Mouse (Mus musculus) ES-E14 (cell line): ENCODE measurements around the gene Trip12. TPM values are rescaled to one million over a fixed set of nuclear protein-coding genes. Genes with fewer than 3 reads are reported as not detected.

ENCODE experiments used
- DNase-seq: peaks from one replicate; pipeline ENCODE4 v3.0.0-alpha.2; 2013; ENCODE audit warnings: low read depth, low spot score
- H3K27ac ChIP-seq: 2 replicates; pipeline ENCODE4 v1.5.1; 2012; ENCODE audit warnings: low read depth, mild to moderate bottlenecking, low read length, moderate library complexity, mixed read lengths; ENCODE audit not compliant: poor library complexity, insufficient read depth, severe bottlenecking
- H3K36me3 ChIP-seq: 2 replicates; pipeline ENCODE4 v1.6.1; 2012; ENCODE audit warnings: mild to moderate bottlenecking, low read length, moderate library complexity, mixed read lengths; ENCODE audit not compliant: control insufficient read depth, poor library complexity, insufficient read depth, severe bottlenecking
- H3K4me1 ChIP-seq, 2 experiments: fragments of 150-350 bp in 1 of 2; sonication (generic) in 1 of 2; 2 replicates each; pipeline ENCODE4 v1.6.1; 2012; ENCODE audit warnings: low read length in 2 of 2, mild to moderate bottlenecking in 1 of 2, mixed read lengths in 1 of 2; ENCODE audit not compliant: control insufficient read depth in 2 of 2, insufficient read depth in 2 of 2, poor library complexity in 1 of 2
- H3K4me3 ChIP-seq, 2 experiments: fragments of 150-350 bp in 1 of 2; sonication (generic) in 1 of 2; 2 replicates each; pipeline ENCODE4 v1.5.1; 2012; ENCODE audit warnings: low read length in 2 of 2, low read depth in 1 of 2, mild to moderate bottlenecking in 1 of 2, mixed read lengths in 1 of 2; ENCODE audit not compliant: insufficient read depth in 1 of 2, poor library complexity in 1 of 2, severe bottlenecking in 1 of 2
- H3K9ac ChIP-seq: 2 replicates; pipeline ENCODE4 v1.6.1; 2012; ENCODE audit warnings: low read depth, mild to moderate bottlenecking, low read length, mixed read lengths; ENCODE audit not compliant: poor library complexity, insufficient read depth, severe bottlenecking
- H3K9me3 ChIP-seq: fragments of 150-350 bp; sonication (generic); 2 replicates; pipeline ENCODE4 v1.6.1; 2012; ENCODE audit warnings: low read depth, mild to moderate bottlenecking, low read length; ENCODE audit not compliant: control insufficient read depth, insufficient read depth
- CHD2 ChIP-seq: IDR thresholded peaks from 2 replicates; pipeline ENCODE4 v1.6.1; 2014; ENCODE audit warnings: mild to moderate bottlenecking, low read depth, low read length, inconsistent platforms
- HCFC1 ChIP-seq: IDR thresholded peaks from 2 replicates; pipeline ENCODE4 v1.6.1; 2012; ENCODE audit warnings: low read length, inconsistent platforms, borderline replicate concordance; ENCODE audit not compliant: insufficient read depth
- MAFK ChIP-seq: IDR thresholded peaks from 2 replicates; pipeline ENCODE4 v1.6.1; 2014; ENCODE audit warnings: mild to moderate bottlenecking, low read depth, low read length, inconsistent platforms; ENCODE audit not compliant: insufficient read depth
- ZC3H11A ChIP-seq: IDR thresholded peaks from 2 replicates; pipeline ENCODE4 v1.6.1; 2012; ENCODE audit warnings: low read depth, mild to moderate bottlenecking, inconsistent platforms, low read length, borderline replicate concordance
- ZNF384 ChIP-seq: IDR thresholded peaks from 2 replicates; pipeline ENCODE4 v1.6.1; 2012; ENCODE audit warnings: low read depth, low read length, inconsistent platforms
- in situ Hi-C, 2 experiments: fragments of 600-800 bp; cut with MboI; formaldehyde crosslinking; loops; one replicate each; pipeline ENCODE4 v1.15.1; 2025; ENCODE audit warnings: low sequenced_read_pairs in 2 of 2, inconsistent platforms in 1 of 2; ENCODE audit not compliant: unreplicated experiment in 2 of 2
- total RNA-seq: library from RNA; depleted of rRNA; stranded (reverse); fragments of 300-350 nt; gene quantifications from 2 replicates; pipeline ENCODE4 v1.2.3, GENCODE M21; 2012

Trip12 gene
- total RNA-seq, 1 experiment: 425 TPM

DNA sequence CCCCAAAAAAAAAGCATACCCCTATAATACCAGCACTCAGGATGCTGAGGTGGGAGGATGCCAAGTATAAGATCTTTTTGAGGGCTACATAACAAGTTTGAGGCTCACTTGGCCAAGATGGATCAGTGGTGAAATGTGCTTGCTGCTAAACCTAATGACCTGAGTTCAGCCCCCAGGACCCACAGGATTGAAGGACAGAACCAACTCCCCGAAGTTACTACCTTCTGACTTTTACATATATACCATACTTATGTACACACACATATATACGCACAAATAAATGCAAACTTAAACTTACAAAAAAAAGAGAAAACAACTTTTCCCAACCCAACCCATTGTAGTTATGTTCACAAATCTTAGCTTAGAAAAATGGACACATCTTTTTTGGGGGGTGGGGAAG, 3.0 kb upstream of the Trip12 start:
- in situ Hi-C loops: no loop called here
- DNase-seq: no peak
- Histone ChIP-seq H3K4me1 (peaks cover 5 to 8% of the 10 kb centered on the region in 2 experiments), H3K9me3 (no peaks in the 10 kb centered on the region), H3K36me3 (peaks cover 2% of the 10 kb centered on the region; the same call in 1 of the 2 replicates), H3K27ac (no peak overlapping the region), H3K9ac (no peak overlapping the region), H3K4me3 (no peak overlapping the region)
- TF ChIP-seq ZNF384: no peak
- no peak for TF ChIP-seq ZC3H11A
- TF ChIP-seq MAFK: no peak
- no peak for TF ChIP-seq HCFC1
- TF ChIP-seq CHD2: no peak

GRCm38 (mm10) chr1:84841061-84841460, 745 bp upstream of the Trip12 start:
- Histone ChIP-seq H3K36me3 (no peaks in the 10 kb centered on the region), H3K9ac (no peak overlapping the region; the same call in 1 of the 2 replicates), H3K27ac (peak overlapping the region; percentile 100; the same call in 1 of the 2 replicates), H3K4me3 (peak overlapping the region in 1 of 2 experiments; percentile 71; a peak in 3 of 4 replicates), H3K9me3 (no peaks in the 10 kb centered on the region), H3K4me1 (peaks cover 1 to 2% of the 10 kb centered on the region in 2 experiments; a peak in 2 of 4 replicates)
- in situ Hi-C loops: no loop called here
- DNase-seq: no peak
- no peak for TF ChIP-seq ZC3H11A
- no peak for TF ChIP-seq ZNF384
- no peak for TF ChIP-seq MAFK
- no peak for TF ChIP-seq HCFC1
- no peak for TF ChIP-seq CHD2

GRCm38 (mm10) chr1:84839309-84840017, 853 bp downstream of the Trip12 start, which contains the start of gene Fbxo36:
Gene Fbxo36, plus strand, starts transcription at chr1:84839841.
- no peaks in the 10 kb centered on the region; the same call in 1 of the 2 replicates for H3K36me3 ChIP-seq
- TF ChIP-seq MAFK (no peak), ZC3H11A (no peak), ZNF384 (peak; percentile 75; the same call in 1 of the 2 replicates), CHD2 (peak; percentile 88)
- H3K9me3 ChIP-seq: no peaks in the 10 kb centered on the region
- H3K4me1 ChIP-seq: no peaks in the 10 kb centered on the region
- peak within 1 kb of the TSS; percentile 99 for H3K9ac ChIP-seq
- in situ Hi-C loops: no loop called here
- peak; percentile 93 for DNase-seq
- H3K27ac ChIP-seq: peak within 1 kb of the TSS; percentile 100
- H3K4me3 ChIP-seq: peak within 1 kb of the TSS; percentile 71 to 88

- peak; percentile 43; the same call in 1 of the 2 replicates for TF ChIP-seq HCFC1
- no peak for TF ChIP-seq ZC3H11A
- DNase-seq: no peak
- in situ Hi-C loops: no loop called here
- H3K4me1 ChIP-seq: no peaks in the 10 kb centered on the region; a peak in 1 of 4 replicates
- peak overlapping the region; percentile 71 to 88 for H3K4me3 ChIP-seq
- H3K9me3 ChIP-seq: no peaks in the 10 kb centered on the region
- peak overlapping the region; percentile 99 for H3K9ac ChIP-seq
- peak overlapping the region; percentile 100 for H3K27ac ChIP-seq
- no peaks in the 10 kb centered on the region; the same call in 1 of the 2 replicates for H3K36me3 ChIP-seq
These were observed 1.6 kb downstream of the Trip12 start for GRCm38 (mm10) chr1:84838621-84839151.
